Mouse (Mus musculus) frontal cortex, postnatal 14 days (tissue): ENCODE results near the gene Nell2.
A peak's percentile ranks its signal among the peaks of the same experiment; 100 is the strongest.
"Not testable (repeated sequence)": the region's sequence is repeated elsewhere in the genome, so short reads cannot be mapped to it uniquely, and the experiment has no call there.

Experiments used
- DNase-seq, 2 experiments: peaks; one replicate each; pipeline ENCODE4 v3.0.0; 2022; ENCODE audit warnings: low spot score in 2 of 2

Nell2 gene

DNA sequence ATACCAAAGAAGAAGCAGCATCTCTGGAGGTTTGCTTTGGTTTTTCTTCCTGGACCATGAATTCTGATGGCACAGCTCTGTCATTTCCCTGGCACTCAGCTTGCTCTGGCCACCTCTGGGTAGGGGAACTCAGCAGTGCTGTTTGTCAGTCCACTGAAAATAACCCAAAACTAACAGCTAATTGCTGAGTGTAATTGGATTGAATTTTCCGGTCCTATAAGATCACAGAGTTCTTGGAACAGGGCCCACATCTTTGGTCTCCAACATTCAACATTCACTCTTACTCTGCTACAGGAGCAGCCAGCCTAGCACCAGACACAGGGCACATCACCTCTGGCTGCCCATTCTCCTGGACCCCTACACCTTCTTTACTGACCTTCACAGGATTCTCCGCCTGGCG lies 287.2 kb downstream of the Nell2 start:
- no peak for DNase-seq

GRCm38 (mm10) chr15:95237021-95237420 lies 291.3 kb downstream of the Nell2 start:
- DNase-seq = not testable (repeated sequence)

- DNase-seq = no peak
Observed at GRCm38 (mm10) chr15:95236509-95236908, 291.9 kb downstream of the Nell2 start.

GRCm38 (mm10) chr15:95231171-95231570 lies 297.2 kb downstream of the Nell2 start:
- no peak for DNase-seq

- DNase-seq = no peak
Observed at GRCm38 (mm10) chr15:95216640-95217365, 311.6 kb downstream of the Nell2 start.

- DNase-seq = no peak
Observed at GRCm38 (mm10) chr15:95210551-95210950, 317.8 kb downstream of the Nell2 start.

GRCm38 (mm10) chr15:95209186-95209585 lies 319.2 kb downstream of the Nell2 start:
- no peak for DNase-seq

DNA sequence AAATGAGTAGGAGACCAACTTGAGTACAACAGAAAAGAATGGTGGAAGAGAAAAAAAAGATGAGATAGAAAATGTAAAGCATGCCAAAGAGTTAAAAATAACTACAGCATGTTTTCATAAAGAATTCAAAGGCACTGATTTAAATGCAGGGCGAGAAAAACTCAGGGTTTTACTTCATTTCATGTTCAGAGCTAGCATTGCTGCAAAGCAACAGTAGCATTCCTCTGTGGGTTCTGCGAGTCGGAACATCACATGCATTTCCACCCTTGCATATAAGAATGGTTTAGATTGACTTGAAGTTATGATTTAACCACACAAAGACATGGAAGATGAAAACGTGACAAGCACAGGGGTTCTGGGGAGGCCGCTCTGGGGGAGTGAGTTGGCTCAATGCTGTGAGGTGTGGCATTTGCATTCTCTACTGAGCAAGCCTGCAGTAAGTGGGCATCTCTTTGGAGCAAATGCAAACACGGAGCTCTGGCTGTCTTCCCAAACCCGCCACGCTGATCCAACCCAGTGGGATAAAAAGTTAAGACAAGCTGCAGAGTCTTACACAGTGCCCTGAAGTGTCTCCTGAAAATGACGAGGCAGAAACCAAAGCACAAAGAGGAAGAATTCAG lies 334.6 kb downstream of the Nell2 start:
- peak; percentile 29 to 36 for DNase-seq

DNA sequence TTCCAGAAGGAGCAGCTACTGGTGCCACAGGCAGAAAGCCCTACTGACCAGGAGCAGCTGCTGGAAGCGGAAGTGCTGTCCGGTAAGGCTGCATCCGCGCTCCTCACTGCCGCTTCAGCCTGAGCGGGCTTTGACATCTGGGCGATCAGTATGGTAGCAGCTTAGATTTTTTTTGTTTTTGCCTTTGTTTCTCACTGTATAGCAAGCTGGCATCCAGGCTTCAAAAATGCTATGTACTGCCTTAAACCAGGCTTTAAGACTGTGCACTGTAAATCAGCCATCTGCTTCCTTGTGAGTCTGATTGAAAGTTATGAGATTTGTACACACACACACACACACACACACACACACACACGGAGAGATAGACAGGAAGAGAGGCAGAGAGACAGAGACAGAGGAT lies 335.4 kb downstream of the Nell2 start:
- DNase-seq = no peak

DNA sequence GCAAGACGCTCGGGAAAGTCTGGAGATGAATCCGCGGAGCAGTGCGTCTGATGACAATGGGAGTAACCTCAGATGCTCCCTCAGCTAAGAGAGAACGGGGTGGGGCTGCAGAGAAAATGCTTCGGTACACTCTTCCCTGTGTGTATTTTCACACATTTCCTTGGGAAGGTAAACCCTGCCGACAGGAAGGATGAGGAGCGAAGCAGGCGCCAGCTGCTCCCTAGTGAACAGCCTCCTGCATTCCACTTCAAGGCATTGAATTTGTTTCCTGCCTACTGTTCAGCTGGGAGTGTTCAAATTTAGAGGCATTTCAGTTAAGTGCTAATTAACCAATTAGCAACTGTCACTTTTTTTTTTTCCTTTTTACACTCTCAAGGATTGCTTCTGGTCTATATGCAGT lies 342.1 kb downstream of the Nell2 start:
- peak in 1 of 2 experiments; percentile 25 for DNase-seq

DNA sequence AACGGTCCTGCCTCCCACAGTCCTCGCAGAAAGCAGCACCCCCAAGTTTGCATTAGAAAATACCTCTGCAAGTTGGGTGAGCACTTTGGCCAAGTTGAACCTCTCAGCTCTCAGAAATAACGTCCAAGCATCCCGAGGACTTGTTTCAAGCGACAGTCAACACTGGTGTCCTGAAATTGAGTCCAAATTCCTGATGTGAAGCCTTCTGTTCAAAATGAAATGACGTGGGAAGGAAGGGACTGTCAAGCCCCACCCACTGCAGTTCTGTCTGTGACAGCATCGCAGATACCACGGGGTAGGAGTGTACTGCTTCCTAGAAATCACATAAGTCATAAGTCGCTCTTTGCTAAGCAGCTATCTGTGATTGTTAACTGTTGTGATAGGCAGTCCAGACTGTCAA lies 342.9 kb downstream of the Nell2 start:
- DNase-seq = no peak

DNA sequence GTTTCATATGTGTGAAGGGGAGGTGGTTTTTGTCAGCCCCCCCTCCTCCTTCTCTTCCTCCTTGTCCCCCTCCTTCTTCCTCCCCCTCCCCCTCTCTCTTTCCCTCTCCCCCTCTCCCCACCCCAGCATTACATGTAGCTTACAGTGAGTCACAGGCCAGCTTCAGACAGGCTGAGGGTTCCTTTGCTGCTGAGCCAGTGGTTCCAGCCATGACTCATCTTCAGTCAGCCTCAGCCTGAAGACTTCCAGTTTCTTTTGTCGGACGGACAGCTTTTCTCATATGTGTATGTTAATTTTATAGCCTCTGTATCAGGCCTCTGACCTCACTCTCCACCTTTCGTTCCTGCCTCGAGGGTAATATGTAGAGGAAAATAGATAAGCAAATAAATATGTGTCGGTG lies 344.9 kb downstream of the Nell2 start:
- no peak for DNase-seq

- no peak for DNase-seq
Observed at GRCm38 (mm10) chr15:95156828-95157227, 371.5 kb downstream of the Nell2 start.

GRCm38 (mm10) chr15:95145118-95145517 lies 383.2 kb downstream of the Nell2 start:
- DNase-seq = no peak

GRCm38 (mm10) chr15:95144131-95144530 lies 384.2 kb downstream of the Nell2 start:
- no peak for DNase-seq

GRCm38 (mm10) chr15:95138709-95139409 lies 389.5 kb downstream of the Nell2 start:
- DNase-seq = no peak

DNA sequence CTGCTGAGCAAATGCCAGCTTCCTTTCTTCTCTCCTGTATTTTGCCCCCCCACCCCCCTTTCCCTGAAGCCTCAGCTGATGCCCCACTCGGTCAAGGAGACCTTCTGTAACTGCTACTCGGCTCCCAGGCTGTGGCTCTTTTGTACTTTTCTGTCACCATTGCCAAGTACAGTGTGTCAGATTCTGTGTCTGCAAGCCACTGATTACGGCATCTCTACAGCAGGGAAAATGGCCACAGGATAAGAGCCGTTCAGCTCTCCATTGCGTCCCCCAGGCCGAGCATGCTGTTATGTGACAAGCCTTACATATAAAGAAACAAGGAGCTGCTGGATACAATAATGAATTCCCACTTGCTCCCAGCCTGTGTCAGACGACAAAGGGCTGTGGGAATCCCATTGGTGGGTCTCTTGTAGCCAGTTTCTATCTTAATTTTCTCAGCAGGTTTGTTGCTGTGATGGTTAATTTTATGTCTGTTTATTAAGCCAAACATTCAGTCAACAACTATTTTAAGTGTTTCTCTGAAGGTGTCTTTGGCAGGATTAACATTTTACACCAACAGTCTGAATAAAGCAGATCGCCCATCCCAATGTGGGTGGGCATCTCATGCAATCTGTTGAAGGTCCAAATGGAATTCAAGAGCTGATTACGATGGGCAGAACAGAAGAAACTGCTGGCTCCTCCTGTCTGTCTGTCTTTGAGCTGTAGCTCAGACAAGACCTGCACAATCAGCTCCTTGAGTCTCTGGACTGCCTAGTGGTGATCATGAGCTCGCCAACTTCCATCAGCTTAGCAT lies 391.1 kb downstream of the Nell2 start:
- DNase-seq = peak in 1 of 2 experiments; percentile 7

DNA sequence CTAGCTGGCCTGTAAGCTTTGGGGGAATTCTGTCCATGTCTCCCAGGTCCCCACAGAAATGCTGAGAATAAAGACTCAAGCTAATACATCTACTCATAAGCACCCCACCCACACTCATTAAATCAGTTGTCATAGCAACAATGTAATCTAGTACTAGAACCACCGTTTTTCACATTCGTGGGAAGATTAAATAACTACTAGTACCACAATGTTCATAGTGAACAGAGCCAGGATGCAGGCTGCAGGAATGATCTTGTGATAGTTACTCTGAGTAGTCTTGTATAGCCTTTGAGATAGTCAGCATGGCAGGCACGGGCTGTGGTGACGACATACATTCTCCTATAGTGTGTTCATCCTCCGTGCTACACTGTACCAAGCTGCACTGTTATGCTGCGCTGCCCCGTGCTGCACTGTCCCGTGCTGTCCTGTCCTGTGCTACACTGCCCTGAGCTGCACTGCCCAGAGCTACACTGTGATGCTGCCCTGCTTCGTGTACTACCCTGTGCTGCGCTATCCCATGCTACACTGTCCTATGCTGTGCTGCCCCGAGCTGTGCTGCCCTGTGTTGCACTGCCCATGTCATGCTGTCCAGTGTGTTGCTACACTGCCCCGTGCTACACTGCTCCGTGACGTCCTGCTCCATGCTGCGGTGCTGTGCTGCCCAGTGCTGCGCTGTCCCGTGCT lies 392.3 kb downstream of the Nell2 start:
- no peak for DNase-seq

DNA sequence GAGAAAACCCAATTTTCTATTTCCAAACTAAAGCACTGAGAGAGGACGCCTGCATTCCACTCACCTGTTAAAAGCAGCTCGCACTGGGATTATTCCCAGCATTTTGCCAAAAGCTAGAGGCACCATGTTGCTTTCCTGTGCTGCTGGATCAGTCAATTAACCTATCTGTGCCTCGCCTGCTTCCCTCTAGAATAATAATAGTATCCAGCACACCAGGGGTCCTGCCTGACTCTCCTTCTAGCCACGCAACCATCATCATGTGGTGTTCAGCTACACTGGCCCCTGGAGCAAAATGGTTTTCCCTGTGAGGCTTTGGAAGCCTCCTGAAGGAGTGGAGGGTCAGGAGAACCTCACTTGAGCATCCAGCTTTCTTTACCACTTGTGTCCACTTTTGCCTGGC lies 397.0 kb downstream of the Nell2 start:
- DNase-seq = no peak

DNA sequence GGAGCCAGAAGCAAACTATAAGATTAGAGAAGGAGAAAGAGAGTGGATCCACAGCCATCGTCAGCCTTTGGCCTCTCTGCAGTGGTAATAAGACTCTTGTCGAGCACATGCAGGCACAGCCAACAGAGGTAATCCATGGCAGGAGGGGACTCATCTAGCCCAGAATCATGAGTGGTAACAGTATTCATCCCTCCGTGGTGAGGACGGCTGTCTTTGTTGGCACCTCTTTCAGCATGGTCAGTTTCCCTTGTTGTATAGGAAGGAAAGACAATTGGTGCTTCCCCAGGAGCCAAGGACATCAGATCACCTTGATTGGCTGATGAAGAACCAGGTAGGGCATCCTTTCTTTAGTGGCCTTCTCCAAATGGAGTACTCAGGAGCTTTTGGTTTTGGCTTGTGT lies 419.7 kb downstream of the Nell2 start:
- DNase-seq = no peak

DNA sequence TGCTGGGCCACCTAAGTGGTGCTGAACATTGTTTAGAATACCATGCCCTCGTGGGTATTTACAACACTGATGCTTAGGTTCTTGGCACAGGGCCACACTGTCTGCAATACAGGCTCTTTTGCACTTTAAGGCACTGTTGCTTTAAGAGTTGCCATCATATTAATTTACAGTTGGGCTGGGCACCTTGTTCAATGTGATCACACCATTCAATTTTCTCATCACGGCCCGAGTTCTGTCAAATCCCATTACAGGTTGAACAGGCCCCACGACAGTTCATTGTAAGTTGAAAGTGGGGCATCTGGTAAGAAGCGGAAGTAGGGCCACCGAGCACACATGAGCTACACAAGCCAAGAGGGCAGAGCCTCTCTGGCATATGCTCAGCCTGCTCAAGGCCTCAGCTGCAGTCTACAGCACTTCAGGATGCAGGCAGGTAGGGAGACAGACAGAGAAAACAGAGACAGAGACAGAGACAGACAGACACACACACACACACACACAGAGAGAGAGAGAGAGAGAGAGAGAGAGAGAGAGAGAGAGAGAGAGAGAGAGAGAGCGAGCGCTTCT lies 421.0 kb downstream of the Nell2 start:
- no peak for DNase-seq
